Mouse (Mus musculus) bone marrow, adult 2 months (tissue): Measurements from ENCODE around the gene Fam213b. TPM values are rescaled to one million over a fixed set of nuclear protein-coding genes. Genes with fewer than 3 reads are reported as not detected.
A peak's percentile ranks its signal among the peaks of the same experiment; 100 is the strongest.

Experiments used
- H3K27ac ChIP-seq: fragments of 200-500 bp; 2 replicates; pipeline ENCODE4 v1.5.1; 2012; ENCODE audit warnings: low read depth, mild to moderate bottlenecking, control low read depth, inconsistent platforms, low read length; ENCODE audit not compliant: control insufficient read depth, poor library complexity, insufficient read depth
- H3K4me1 ChIP-seq: fragments of 200-500 bp; 2 replicates; pipeline ENCODE4 v1.6.1; 2011; ENCODE audit warnings: low read length; ENCODE audit not compliant: control insufficient read depth, insufficient read depth
- H3K4me3 ChIP-seq: fragments of 200-500 bp; replicated peaks from 2 replicates; pipeline ENCODE3; 2011; ENCODE audit warnings: mild to moderate bottlenecking, low read depth, low read length, control low read depth; ENCODE audit not compliant: control insufficient read depth
- CTCF ChIP-seq: fragments of 200-500 bp; IDR thresholded peaks from 2 replicates; pipeline ENCODE4 v1.5.1; 2011; ENCODE audit warnings: low read length, control low read depth; ENCODE audit not compliant: control insufficient read depth, insufficient read depth
- POLR2A ChIP-seq: fragments of 200-500 bp; IDR thresholded peaks from 2 replicates; pipeline ENCODE4 v1.6.1; 2011; ENCODE audit warnings: low read depth, mild to moderate bottlenecking, control low read depth, low read length, borderline replicate concordance; ENCODE audit not compliant: control insufficient read depth
- WGBS: fragments of 180-500 bp; shearing (Covaris S2); methylation state at CpG from one replicate; pipeline ENCODE4 v1.1.7; 2018; 5-methylcytosine and 5-hydroxymethylcytosine counted together
- polyA plus RNA-seq: library from polyadenylated mRNA; stranded (reverse); fragments of >200 nt; gene quantifications from 2 replicates; pipeline ENCODE4 v1.2.4, GENCODE M21; 2011; ENCODE audit warnings: low replicate concordance; ENCODE audit not compliant: missing spikeins, insufficient read depth, insufficient read length

Fam213b gene
- polyA plus RNA-seq, 1 experiment = 32.5 TPM

DNA sequence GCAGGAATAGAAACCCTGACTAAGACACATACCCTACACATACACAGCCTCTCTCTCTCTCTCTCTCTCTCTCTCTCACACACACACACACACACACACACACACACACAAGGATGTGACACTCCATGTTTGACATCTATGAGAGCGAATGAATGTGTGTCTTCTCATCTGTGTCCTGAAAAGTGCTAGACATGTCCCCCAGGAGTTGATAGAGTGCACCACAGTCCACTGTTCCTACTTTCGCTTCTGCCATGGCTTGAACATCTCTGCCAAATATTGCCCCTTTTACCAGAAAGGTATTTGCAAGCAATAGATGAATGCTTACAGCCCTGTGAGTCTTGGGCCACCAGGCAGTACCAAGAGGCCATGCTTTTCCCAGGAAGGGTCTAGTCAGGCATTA, 41.2 kb upstream of the Fam213b start:
- TF ChIP-seq CTCF (no peak), POLR2A (no peak)
- Histone ChIP-seq H3K27ac (no peak overlapping the region), H3K4me3 (no peak overlapping the region), H3K4me1 (peaks cover 17% of the 10 kb centered on the region)
- WGBS = 78% methylated on average over 2 of the region's 2 CpGs

DNA sequence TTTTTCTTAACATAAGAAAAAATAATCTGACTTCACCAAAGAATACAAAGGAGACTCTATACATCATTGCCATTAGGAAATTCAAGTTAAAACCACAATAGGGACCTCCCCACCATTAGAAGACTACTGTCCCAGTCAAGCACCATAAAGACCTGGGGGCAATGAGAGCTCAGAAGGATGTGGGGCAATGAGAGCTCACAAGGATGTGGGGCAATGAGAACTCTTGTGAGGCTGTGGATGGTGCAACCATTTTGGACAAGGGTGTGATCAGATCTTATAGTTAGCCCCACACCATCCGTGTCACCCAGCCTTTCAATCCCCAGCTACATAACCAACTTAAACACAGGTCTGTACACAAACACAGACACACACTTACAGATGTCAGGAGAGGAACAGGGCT, 38.8 kb upstream of the Fam213b start:
- Histone ChIP-seq H3K4me1 (peaks cover 17% of the 10 kb centered on the region), H3K27ac (peak overlapping the region; percentile 40; the same call in 1 of the 2 replicates), H3K4me3 (no peak overlapping the region)
- TF ChIP-seq CTCF = no peak
- TF ChIP-seq POLR2A = no peak
- 50% methylated on average over 1 of the region's 1 CpGs for WGBS

DNA sequence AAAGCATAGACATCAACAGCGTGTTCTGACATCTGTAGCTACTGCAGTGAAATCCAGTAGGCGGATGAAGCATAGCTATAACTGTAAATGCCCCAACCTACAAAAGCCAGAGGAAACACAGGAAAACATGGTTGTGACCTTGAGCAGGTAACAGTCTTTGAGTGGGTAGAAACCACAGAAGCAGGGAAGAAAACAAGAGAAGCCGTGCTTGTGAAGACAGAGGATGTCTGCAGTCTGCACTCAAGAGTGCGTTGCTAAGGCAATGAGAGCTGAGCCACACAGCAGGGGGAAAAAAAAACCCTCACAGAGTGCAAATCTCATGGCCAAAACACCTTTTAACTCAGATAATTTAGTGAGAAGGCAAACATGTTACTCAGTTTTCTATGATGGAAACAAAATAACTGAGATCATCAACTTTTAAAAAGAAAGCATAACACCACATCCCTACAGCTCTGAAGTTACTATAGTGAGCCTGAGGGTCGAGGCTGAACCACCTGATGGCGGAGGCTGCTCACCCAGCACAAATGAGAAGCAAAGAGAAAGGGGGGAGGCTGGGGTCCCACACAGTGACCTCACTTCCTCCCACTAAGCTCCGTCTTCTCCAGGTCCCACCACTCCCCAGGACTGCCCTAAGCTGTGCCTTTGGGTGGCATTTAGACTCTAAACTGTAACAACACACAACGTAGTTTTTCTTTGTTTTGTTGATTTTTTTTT, 37.8 kb upstream of the Fam213b start:
- Histone ChIP-seq H3K27ac (peak overlapping the region; percentile 18), H3K4me1 (peaks cover 17% of the 10 kb centered on the region), H3K4me3 (no peak overlapping the region)
- TF ChIP-seq POLR2A = no peak
- TF ChIP-seq CTCF = no peak
- 47% methylated on average over 8 of the region's 8 CpGs for WGBS

DNA sequence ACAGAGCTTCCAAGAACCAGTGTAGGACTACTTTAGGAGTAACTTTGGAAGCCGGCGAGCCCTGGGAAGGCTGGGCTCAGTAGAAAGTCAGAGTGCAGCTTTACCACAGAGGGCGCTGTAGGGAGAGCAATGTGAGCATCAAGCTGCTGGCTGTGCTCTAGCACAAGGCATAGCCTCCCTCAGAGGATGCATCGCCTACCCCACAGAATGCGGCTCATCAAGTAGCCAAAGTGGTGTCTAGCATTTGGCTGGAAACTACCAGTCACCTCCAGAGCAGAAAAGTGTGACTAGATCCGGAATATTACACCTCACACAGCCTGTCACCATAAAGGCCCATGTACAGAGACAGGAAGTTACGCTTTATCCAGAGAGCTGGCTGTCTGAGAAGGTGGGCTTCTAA, 36.9 kb upstream of the Fam213b start:
- H3K4me1 ChIP-seq = peaks cover 17% of the 10 kb centered on the region
- no peak for TF ChIP-seq POLR2A
- peak; percentile 32; the same call in 1 of the 2 replicates for TF ChIP-seq CTCF
- no peak overlapping the region for H3K4me3 ChIP-seq
- 76% methylated on average over 7 of the region's 7 CpGs for WGBS
- H3K27ac ChIP-seq = peak overlapping the region; percentile 57

DNA sequence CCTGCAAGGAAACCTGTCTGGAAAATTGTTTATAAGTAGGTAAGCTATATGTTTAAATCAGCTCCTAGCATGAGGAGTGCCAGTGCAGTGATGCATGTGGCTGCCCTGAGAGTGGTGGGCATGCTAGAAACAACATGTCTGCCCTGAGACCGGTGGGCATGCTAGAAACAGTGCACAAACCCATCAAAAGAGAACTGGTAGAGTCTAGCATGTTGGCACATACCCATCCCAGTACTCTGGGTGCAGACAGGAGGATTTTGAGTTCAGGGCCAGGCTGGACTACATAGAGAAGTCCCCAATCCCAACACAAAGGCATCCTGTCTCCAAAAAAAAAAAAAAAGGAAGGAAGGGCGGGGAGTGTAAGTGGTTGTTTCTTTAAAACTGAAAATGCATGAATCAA, 35.9 kb upstream of the Fam213b start:
- TF ChIP-seq POLR2A (no peak), CTCF (no peak)
- 49% methylated on average over 2 of the region's 2 CpGs for WGBS

DNA sequence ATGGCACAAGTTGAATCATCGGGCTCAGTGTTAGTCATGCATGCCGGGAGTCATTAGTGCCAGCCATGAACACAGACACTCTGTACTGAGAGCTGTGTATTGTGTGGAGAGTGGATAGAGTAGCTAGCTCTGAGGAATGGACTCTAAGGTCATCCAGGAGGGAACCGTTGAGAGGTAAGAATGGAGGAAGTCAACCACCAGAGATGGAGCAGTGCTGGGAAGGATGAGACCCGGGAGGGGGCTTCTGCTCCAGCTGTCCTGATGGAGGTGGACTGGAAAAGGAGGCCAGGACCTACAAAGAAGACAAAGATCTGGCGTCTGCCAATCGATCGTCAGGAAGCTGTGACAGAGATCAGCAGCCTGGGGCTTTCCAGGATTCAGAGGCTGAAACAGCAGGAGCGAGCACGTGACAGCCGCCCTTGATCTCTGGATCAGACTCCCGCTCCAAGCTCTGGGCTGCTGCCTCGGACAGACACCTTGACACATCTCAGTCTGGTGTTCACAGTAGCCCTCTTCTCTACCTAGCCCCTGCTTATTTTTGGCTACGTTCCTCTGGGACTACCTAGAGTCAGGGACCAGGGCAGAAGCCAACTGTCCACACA, 34.5 kb upstream of the Fam213b start:
- Histone ChIP-seq H3K4me1 (peaks cover 21% of the 10 kb centered on the region), H3K27ac (no peak overlapping the region), H3K4me3 (no peak overlapping the region)
- 84% methylated on average over 13 of the region's 13 CpGs for WGBS
- TF ChIP-seq POLR2A (no peak), CTCF (no peak)

More for the DNA sequence above, 35.9 kb upstream of the Fam213b start:
- H3K4me3 ChIP-seq = no peak overlapping the region
- H3K4me1 ChIP-seq = peaks cover 21% of the 10 kb centered on the region
- H3K27ac ChIP-seq = peak overlapping the region; percentile 7; the same call in 1 of the 2 replicates

DNA sequence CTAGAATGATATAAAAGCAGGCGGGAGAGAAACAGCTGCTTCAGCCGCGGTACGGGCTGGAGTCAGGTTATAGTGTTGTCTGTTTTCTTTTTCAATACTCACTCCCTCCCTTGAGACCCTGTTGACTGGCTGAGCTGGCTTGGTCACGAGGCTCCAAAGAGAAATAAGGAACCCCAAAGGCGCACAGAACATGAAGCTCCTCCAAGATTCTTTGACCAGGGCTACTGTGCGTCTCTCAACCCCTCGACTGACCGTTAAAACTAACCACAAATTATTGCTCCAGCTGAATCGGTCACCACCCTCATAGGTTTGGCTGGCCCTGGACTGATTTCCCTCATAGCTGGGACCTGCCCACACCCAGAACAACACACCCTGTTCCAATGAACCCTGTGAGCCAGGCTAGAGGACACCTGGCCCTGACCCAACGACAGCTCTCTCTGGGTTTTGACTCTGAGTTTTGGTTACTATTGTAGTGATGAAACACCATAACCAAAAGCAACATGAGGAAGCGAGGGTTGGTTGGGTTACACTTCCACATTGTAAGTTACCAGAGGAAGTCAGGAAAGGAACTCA, 30.2 kb upstream of the Fam213b start:
- Histone ChIP-seq H3K4me3 (peak overlapping the region; percentile 8), H3K4me1 (peaks cover 13% of the 10 kb centered on the region), H3K27ac (peak overlapping the region; percentile 87)
- no peak; the same call in 1 of the 2 replicates for TF ChIP-seq POLR2A
- TF ChIP-seq CTCF = no peak
- whole genome bisulfite sequencing = 6% methylated on average over 12 of the region's 12 CpGs

DNA sequence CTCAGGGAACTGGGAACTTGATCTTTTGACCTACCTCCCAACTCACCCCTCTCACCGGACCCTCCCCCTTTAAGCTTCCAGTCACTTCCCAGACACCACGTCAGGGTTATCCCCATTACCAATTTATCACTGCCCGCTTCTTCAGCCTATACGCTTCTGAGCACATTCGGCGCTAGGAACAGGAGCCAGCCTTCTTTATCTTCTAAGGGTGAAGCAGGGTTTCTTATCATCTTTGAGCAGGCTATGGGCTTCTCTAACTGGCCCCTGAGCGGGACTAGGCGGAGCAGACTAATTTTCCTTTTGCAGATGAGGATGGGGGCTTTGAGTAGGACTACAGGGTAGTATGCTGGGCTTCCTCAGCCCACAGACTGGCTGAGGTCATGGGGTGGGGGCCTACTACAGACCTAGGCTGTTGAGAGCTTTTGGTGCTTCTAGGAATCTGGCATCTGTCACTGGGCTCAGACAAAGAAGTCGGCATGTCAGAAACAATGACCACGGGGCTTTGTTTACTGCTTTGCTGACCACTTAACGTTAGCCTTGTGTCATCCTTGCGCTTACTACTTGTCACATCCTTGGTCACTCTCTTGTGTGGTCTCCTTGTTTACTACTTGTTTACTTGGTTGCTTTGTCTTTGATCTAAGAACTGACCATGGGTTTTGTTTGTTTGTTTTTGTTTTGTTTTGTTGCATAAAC, 29.6 kb upstream of the Fam213b start, which contains the start of gene Tnfrsf14:
Gene Tnfrsf14 (minus strand): TSS at position 169 of the 693 bp plus-strand sequence.
- 11% methylated on average over 12 of the region's 12 CpGs for WGBS
- H3K4me1 ChIP-seq = peaks cover 13% of the 10 kb centered on the region

More for the DNA sequence above, 29.6 kb upstream of the Fam213b start, which contains the start of gene Tnfrsf14:
- TF ChIP-seq CTCF (no peak), POLR2A (no peak; the same call in 1 of the 2 replicates)
- H3K4me3 ChIP-seq = peak within 1 kb of the TSS; percentile 73
- peak within 1 kb of the TSS; percentile 87 for H3K27ac ChIP-seq
